Mouse (Mus musculus) frontal cortex, adult 2 months (tissue): ENCODE measurements around the gene Pitpna. TPM values are rescaled to one million over a fixed set of nuclear protein-coding genes. Genes with fewer than 3 reads are reported as not detected.
"Not testable (repeated sequence)": the region's sequence is repeated elsewhere in the genome, so short reads cannot be mapped to it uniquely, and the experiment has no call there.

Source experiments
- DNase-seq, 2 experiments: peaks; one replicate each; pipeline ENCODE4 v3.0.0; 2022; ENCODE audit warnings: low spot score in 1 of 2; ENCODE audit errors: extremely low spot score in 1 of 2
- polyA plus RNA-seq: library from polyadenylated mRNA; depleted of rRNA; stranded (reverse); fragments of >200 nt; gene quantifications from 2 replicates; pipeline ENCODE4 v1.2.3, GENCODE M21; 2012

The Pitpna gene
- polyA plus RNA-seq, 1 experiment, result 221 TPM

DNA sequence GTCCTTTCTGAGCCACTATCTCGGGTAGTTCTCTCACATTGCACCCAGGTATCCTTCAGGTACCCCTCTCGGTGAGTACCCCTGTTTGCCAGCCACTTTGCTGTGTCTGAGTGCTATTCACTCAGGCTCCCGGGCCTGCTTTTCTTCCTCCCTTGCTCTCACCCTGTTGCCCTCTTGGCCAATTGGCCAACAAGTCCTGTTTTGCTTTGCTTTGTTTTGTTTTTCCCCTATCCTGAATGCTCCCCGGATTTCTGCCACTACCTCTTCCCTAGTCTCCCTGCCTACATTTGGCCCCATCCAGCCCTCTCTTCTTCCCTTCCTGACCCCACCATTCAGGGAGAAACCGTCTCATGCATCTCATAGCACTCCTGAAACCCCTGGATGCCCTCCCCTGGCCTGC lies 1.9 kb upstream of the Pitpna start:
- no peak for DNase-seq

DNA sequence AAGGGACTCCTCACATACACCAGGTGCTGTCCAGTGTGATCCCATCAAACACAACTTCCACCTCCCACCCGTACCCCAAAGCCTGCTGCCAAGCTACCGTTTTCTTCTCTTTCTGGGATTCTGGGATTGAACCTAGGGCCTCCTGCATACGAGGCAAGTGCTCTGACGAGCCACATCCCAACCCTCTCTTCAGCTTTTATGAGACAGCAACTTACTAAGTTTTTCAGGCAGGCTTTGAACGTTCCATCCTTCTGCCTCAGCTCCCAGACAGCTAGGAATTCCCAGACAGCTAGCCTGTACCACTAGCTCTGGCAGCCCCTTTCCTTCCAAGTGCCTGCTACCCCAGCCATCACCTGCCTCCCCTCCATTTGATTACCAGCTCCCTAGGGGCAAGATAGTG lies 934 bp upstream of the Pitpna start:
- DNase-seq, result no peak

DNA sequence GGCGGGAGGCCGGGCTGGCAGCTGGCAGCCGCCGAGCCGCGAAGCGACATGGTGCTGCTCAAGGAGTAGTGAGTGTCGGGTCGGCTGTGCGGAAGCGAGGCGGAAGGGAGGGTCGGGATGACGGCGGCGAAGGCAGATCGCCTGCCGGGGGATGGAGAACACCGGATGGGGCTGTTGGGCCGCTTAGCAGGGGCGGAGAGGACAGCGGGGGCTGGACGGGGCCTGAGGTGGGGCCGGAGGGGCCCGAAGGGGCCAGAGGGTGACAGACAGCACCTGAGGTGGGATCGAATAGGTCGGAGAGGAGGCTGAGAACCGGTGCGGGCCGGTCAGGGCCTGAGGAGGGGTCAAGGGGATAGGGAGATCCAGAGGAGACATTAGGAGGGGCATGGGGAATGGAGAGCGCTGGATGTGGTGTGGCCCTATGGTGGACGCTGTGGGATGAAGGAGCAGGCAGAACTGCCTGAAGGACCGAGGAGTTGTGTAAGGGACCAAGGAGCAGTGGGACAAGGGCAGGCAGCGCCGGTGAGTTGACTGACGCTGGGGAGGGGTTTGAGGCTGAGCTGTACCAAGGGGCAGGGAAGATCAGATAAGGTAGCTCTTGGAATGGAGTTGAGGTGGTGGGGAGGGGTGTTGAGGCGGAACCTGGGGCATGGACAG lies 516 bp downstream of the Pitpna start:
- DNase-seq, result no peak

DNA sequence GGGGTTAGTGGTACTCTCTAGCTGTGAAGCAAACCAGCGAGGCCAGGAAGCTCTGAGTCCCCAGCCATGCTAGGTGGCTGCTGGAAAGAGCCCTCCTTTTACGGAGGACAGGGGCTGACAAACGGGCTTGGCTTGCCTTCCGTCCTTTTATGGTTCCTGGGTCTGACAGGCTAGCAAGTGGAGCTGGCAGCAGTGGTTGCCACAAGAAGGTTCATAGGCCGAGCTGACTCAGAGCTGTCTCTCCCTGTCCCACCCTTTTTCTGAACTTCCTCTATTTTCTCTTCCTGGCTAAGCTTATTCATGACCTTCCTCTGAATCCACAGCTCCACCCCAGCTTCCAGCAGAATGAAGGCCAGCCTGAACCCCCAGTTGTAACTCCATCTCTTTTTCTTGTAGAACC lies 4.7 kb downstream of the Pitpna start:
- no peak for DNase-seq

DNA sequence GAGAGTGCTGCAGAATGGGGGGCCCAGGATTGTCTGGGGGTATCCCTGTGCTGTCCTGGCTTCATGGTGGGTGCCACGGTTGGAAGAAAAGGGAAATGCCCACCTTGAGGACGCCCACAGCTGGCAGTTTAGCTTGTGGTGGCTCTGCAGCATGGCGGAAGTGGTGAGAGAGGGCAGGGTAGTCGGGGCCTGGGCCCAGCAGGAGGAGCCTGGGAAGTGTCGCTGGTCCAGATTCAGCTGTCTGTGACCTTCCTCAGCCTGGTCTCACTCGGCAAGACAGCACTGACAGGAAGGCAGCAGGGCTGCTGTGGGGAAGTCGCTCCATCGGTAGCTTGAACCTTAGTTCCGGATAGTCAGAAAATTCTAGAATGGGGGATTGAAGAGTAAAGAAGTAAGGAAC lies 6.5 kb downstream of the Pitpna start:
- DNase-seq, result no peak

DNA sequence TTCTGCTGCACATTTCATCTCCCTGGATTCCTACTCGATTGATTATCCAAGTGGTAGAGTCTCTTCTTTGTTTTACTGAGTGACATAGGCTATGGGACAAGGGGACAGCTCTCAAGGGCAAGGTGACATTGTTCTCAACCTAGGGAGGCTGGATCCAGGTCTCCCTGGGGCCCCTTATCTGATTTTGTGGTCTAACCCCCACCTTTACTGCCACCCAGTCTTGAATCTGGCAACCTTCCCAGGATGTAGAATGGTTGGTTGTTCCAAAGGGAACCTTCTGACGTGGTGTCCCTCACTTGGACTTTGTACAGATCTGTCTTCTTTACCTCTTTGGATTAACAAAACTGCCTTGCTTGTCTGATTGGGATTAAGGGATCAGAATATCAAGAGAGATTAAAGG lies 7.5 kb downstream of the Pitpna start:
- DNase-seq, result no peak

DNA sequence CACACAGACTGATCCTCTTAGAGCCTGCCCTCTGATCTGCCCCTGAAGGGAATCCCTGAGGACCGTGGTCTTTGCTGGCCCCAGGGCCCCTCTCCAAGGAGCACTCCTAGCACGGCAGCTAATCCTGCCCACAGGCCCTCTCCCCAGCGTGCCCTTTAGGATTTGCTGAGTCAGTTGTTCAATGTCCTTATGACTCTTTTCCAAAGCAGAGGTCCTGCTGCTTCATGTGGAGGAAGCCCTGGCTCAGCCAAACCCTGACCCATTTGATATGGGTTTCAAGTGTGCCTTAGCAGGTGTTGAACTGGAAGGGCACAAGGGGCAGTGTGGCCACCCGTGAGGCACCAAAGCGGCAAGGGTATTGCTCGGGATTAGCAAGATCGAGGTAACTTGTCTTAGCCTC lies 7.9 kb downstream of the Pitpna start:
- DNase-seq, result no peak

DNA sequence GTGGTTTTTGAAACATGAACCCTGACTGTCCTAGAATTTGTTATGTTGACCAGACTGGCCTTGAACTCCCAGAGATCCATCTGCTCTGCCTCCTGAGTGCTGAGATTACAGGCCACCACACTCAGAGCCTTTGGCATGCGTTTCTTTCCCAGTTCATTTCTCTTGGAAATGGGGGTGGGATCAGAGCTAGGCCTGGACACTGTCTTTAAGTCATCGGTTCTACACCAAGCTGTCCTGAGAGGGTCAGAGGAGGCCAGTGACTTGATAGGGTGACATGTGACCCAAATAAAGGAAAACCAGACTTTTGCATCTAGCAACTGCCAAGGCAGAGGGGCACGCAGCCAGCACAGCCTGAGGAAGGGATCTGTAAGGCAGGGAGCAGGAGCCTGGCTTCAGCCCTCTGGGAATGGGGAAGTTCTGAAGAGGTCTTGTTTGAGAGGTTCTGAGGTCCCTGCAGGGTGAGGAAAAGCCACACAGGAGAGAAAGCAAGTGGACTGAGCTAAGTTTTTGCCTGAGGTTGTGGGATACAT lies 8.9 kb downstream of the Pitpna start:
- no peak for DNase-seq

DNA sequence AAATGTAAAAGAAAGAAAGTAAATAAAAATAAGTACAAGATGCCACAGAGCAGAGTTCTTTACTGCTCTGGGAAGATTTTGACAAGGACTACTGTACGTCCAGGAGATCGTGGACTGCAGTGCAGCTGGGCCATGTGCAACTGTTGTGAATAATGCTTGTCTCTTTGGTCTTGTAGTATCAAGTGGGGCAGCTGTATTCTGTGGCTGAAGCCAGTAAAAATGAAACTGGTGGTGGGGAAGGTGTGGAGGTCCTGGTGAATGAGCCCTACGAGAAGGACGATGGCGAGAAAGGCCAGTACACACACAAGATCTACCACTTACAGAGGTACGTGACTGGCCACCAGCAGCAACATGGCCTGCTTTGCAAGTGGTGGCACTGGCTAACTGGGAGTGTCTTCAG lies 10.1 kb downstream of the Pitpna start:
- DNase-seq, result no peak

DNA sequence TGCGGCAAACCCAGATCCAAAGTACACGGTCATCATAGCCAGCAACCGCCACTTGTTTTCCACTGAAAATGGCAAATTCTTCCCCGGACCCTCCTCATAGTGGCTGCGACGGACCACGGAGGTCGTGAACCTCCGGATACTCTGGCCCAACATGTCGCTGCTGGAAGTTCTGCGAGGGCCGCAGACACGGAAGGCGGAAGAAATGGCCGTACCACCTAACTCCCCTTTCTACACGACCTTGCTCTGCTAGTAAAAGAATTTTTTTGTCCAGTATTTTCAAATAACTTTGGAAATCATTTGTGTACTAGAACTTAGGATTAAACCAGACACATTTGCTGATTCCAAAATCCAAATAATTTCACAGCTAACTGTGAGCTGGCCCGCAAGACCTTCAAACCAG lies 11.9 kb downstream of the Pitpna start:
- not testable (repeated sequence) for DNase-seq

DNA sequence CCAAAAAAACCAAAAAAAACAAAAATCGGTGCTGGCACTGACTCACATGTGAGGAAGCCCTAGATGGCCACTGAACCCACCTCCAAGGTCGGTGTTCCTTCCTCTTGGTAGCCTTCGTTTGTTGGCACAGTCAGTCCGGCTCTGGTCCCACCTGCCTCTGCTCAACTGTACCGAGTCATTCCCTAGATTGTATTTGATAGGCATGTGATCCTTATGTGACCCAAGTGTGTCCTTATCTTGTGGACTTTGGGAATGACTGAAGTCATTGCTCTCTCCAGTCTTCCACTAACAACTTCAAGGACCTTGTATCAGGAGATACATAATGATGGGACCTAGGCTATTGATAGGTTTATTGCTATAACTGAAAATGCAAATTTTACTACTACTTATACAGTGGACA lies 16.9 kb downstream of the Pitpna start:
- no peak for DNase-seq

DNA sequence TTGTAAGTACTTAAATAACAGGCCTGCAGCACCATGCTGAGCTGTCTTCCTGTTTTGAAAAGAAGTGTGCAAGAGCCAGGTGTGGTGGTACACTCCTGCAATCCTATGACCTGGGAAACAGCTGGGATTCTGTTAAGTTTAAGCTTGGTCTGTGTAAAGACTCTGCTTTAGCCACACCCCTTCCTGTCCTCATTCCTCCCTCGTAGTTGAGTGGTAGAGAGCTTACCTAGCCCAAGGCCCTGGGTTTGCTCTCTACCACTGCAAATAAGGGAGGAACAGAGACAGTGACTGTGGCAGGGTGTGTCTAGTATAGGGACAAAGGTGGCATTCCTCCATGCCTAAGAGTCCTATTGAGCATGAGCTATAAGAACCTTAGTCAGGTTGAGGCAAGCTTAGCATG lies 17.4 kb downstream of the Pitpna start:
- no peak for DNase-seq

DNA sequence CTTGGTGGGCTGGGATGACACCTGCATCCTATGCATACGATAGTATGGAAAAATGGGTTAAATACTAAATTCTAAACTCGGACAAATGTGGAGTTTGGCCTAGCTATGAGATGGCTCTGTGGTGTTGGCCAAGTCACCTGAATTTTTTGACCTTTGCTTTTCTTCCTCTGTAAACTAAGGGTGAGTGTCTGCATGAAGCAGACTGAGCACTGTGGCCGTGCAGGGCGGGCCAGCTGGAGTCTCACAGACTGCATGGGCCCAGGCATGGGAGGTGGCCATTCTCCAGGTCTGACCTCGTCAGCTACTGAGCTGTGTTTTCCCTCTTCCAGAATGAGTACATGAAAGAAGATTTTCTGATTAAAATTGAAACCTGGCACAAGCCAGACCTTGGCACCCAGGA lies 20.9 kb downstream of the Pitpna start:
- DNase-seq, result no peak

DNA sequence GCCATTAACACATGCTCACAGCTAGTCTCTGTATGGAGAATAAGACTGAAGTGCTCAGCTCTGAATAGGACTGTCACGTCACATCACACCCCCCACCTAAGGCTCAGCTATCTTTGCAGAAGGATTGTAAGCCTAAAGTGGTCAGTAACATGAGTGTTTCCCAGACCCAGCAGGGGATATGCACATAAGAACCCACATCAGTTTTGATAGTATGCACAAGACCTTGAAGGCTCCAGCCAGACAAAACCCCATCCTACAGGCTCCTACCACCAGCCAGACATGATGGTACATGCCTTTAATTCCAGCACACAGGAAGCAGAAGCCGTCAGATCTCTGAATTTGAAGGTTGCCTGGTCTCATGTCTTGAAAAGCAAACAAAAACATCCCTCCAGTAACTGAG lies 22.1 kb downstream of the Pitpna start:
- DNase-seq, result no peak

DNA sequence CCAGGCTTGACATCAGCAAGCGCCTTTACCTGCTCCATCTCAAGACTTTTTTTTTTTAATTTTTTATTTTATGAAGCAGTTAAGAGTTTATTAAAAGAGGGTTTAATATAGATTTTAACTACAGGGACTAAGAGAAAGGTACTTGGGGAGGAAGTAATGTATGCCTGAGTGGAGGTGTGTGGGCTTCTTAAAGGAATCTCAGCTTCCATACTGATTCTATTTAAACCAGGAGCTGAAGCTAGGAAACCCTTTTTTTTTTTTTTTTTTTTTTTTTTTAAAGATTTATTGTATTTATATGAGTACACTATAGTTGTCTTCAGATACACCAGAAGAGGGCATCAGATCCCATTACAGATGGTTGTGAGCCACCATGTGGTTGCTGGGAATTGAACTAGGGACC lies 26.9 kb downstream of the Pitpna start:
- DNase-seq, result no peak

DNA sequence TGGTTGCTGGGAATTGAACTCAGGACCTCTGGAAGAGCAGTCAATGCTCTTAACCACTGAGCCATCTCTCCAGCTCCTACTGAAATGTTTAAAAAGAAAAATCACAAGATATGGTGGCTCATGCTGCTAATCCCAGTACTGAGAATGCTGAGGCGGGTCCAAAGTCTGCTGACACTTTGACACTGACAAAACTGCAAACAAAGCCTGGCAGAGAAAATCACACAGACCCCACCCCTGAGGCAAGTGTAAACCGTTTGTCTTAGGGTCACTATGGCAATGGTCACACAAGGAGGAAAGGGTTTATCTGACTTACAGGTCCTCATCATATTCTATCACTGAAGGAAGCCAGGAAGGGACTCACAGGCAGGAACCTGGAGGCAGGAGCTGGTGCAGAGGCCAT lies 27.7 kb downstream of the Pitpna start:
- no peak for DNase-seq

DNA sequence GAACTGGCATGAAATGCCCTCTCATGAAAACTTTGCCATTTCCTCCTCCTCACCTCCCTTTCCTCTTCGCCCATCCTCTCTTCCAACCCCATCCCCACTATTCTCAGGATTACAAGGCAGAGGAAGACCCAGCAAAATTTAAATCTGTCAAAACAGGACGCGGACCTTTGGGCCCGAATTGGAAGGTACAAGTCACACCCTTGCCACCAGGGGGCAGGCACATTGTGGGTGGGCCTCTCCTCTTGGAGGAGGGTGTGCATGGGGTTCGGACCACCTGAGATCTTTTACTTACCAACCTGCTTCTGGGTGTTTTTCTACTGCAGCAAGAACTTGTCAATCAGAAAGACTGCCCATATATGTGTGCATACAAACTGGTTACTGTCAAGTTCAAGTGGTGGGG lies 31.2 kb downstream of the Pitpna start:
- no peak for DNase-seq

DNA sequence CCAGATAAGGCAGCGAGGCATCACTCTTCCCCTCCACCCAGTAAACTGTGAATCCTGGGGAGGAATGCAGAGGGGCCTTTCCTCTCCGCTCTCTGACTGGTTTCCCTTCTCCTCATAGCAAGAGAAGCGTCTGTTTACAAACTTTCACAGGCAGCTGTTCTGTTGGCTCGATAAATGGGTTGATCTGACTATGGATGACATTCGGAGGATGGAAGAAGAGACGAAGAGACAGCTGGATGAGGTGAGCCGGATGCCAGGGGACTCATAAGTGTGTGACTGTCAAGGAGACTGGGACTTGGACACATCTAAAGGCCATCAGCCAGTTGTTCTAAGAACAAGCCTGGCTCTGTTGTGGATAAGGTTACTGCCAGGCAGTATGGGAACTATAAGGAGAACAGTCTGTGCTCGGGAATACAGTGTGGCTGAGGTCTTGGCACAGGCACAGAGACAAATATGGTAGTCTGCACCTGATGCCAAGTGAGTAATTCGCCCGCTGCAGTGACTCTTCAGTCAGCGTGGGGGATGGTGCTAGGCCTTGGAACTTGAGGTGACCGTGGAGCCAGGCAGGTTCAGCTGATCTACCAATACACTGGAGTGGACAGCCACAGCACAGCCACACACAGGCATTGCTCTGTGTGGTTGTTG lies 32.4 kb downstream of the Pitpna start:
- DNase-seq, result peak; percentile 35 to 67

DNA sequence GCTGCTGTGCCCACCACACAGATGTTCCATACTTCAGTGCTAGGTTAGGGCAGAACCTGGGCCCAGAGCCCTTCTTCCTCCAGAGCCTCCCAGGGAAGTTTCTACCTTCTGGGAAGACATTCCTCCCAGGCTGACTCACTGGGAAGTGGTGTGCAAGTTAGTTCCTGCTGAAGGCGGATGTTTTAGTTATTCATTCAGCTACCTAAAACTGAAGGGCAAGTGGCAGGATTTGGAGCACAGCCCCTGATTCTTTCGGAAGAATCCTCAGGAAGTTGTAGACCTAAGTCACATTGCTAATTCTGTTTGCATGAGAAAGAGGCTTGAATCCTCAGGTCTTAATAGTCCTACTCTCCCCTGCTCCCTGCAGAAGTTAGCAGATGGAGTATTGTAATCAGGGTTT lies 33.5 kb downstream of the Pitpna start:
- no peak for DNase-seq

DNA sequence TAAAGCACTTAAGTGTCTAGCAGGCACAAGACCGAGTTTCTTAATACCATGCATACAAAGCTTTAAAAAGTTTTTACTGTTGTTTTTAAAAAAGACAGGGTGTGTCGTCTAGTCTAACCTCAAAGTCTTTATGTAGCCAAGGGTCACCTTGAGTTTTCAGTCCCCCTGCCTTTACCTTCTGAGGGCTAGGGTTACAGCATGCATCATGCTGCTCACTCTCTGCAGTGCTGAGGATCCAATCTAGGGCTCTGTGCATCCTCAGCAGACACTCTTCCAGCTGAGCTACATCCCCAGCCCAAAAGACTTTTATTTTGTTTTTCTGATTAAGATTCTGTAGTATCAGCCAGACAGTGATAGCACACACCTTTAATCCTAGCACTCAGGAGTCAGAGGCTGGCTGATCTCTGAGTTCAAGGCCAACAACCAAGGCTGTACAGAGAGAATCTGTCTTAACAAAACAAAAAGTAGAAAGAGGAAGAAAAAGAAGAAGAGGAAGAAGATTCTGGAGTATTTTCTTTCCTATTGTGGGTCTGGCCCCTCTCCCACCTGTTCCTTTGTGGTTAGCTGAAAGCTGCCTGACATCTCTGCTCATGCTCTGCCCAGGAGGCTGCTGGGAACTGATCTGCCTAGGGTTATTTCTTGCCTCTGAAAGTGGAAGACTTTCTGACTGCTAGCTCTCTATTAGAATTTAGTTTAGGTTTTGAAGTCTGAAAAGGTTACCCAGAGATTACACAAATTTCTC lies 34.9 kb downstream of the Pitpna start:
- no peak for DNase-seq

DNA sequence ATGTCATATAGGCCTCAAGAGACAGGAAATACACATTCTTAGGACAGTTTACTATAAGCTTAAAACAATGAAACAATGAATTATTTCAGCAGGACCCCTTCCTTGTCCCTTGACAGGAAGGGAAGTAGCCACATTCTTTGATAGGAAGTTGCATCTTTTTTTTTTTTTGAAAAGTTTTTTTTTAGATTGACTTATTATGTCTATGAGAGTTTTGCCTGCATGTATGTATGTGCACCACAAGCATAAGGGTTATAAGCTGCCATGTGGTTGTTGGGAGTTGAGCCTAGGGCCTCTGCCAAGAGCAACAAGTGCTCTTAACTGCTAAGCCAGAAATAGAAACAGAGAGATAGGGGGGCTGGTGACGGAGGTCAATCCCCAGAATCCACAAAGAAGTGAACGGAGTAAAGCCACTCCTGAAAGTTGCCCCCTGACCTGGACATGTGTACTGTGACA lies 36.2 kb downstream of the Pitpna start:
- DNase-seq, result no peak

DNA sequence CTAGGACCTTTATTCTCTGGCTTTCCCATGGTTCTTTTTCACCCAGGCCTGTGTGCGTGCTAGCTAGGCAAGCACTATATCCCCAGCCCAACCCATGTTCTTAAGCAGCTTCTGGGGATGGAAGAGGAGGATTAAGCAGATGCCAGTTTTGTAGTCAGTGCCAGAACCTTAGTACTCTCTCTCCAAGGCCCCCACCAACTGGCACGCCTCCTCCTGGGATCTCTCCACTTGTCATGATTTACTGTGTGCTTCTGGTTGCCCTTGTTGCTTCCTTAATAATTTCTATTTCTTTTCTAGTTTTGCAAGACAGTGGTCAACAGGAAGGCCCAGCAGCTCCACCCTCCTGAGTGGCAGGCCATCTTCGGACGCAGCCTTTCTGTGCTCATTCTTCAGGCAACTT lies 37.9 kb downstream of the Pitpna start:
- DNase-seq, result peak in 1 of 2 experiments; percentile 47
